Mouse (Mus musculus) embryonic facial prominence, embryonic 10.5 days (tissue): ENCODE results near the gene Gucy2d. TPM values are rescaled to one million over a fixed set of nuclear protein-coding genes. Genes with fewer than 3 reads are reported as not detected.

ENCODE experiments used
- DNase-seq: peaks from one replicate; pipeline ENCODE4 v3.0.0-alpha.2; 2017; ENCODE audit warnings: low spot score
- H3K27ac ChIP-seq: fragments of 300-500 bp; sonication (generic); replicated peaks from 2 replicates; pipeline ENCODE4 v1.5.1; 2016; ENCODE audit warnings: mild to moderate bottlenecking
- H3K27me3 ChIP-seq: fragments of 300-500 bp; sonication (generic); replicated peaks from 2 replicates; pipeline ENCODE4 v1.6.1; 2016; ENCODE audit warnings: low read depth, mild to moderate bottlenecking; ENCODE audit not compliant: poor library complexity, severe bottlenecking
- H3K36me3 ChIP-seq: fragments of 300-500 bp; sonication (generic); replicated peaks from 2 replicates; pipeline ENCODE4 v1.6.1; 2016; ENCODE audit warnings: mild to moderate bottlenecking, moderate library complexity
- H3K4me1 ChIP-seq: fragments of 300-500 bp; sonication (generic); 2 replicates; pipeline ENCODE4 v1.6.1; 2016
- H3K4me3 ChIP-seq: fragments of 300-500 bp; sonication (generic); 2 replicates; pipeline ENCODE4 v1.5.1; 2016; ENCODE audit warnings: mild to moderate bottlenecking, moderate library complexity
- H3K9me3 ChIP-seq: fragments of 300-500 bp; sonication (generic); 2 replicates; pipeline ENCODE4 v1.6.1; 2016; ENCODE audit warnings: mild to moderate bottlenecking
- WGBS: fragments of 180-500 bp; shearing (Covaris S2); methylation state at CpG from one replicate; pipeline ENCODE4 v1.1.7; 2016; 5-methylcytosine and 5-hydroxymethylcytosine counted together
- polyA plus RNA-seq: library from polyadenylated mRNA; unstranded; fragments of >200 nt; fragmentation: Nextera tagmentation; extraction: Ambion mirVana; gene quantifications from 2 replicates; pipeline ENCODE4 v1.2.1, GENCODE M21; 2016

Gucy2d gene
- polyA plus RNA-seq, 1 experiment from 2014 or later: not detected

DNA sequence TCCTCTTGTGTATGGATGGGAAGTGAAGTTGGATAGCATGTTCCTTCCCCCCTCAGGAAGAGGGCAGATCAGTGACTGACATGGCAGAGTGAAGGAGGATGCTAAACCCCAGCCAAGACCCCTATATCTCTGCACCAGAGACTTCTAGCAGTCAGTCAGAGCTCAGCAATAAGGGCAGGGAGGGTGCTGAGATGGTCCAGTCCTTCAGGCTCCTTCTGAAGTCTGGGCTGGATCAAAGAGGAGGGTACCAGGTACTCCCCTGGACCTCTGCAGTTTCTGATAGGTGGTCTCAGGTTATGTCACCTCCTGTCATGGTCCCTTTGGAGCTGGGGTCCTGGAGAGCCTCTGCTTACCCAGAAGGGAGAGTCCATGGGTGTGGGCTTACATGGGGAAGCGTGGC lies 55.4 kb downstream of the Gucy2d start:
- DNase-seq: no peak
- Histone ChIP-seq H3K27me3 (peaks cover 29% of the 10 kb centered on the region), H3K4me1 (peaks cover 60% of the 10 kb centered on the region), H3K36me3 (no peaks in the 10 kb centered on the region), H3K27ac (no peak overlapping the region), H3K4me3 (no peak overlapping the region), H3K9me3 (no peaks in the 10 kb centered on the region)
- 79% methylated on average over 1 of the region's 1 CpGs for WGBS

DNA sequence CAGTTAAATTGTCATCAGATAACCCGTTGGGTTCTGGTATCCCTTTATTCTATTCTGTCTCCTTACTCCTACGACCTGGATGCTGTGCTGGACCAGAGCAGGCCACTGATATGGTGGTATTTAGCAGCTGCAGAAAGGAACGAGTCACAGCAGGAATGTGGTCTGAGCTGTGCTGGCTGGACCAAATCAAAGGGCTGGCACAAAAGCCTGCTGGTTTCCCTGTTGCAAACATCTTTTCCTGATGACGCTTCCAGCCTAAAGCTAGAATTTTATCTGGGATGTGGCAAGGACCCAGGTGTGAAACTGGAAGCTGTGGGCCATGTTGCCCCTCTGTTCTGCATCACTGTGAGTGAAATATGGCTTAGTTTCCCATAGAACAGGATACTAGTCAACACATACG lies 57.2 kb downstream of the Gucy2d start:
- Histone ChIP-seq H3K36me3 (no peaks in the 10 kb centered on the region), H3K9me3 (no peaks in the 10 kb centered on the region), H3K27me3 (peaks cover 15% of the 10 kb centered on the region; the same call in 1 of the 2 replicates), H3K27ac (no peak overlapping the region), H3K4me3 (no peak overlapping the region), H3K4me1 (peaks cover 69% of the 10 kb centered on the region)
- 67% methylated on average over 5 of the region's 5 CpGs for WGBS
- no peak for DNase-seq

DNA sequence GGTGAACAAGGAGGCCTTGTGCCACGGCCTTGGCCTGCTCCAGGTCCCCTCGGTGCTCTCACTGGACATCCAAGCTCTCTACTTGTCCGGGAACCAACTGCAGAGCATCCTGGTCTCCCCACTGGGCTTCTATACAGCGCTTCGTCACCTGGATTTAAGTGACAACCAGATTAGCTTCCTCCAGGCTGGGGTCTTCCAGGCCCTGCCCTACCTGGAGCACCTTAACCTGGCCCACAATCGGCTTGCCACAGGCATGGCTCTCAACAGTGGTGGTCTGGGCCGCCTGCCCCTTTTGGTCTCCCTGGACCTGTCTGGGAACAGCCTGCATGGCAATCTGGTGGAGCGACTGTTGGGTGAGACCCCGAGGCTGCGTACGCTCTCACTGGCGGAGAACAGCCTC lies 57.9 kb downstream of the Gucy2d start:
- DNase-seq: no peak
- H3K4me3 ChIP-seq: no peak overlapping the region
- 87% methylated on average over 12 of the region's 12 CpGs for WGBS
- H3K9me3 ChIP-seq: no peaks in the 10 kb centered on the region
- H3K27ac ChIP-seq: peak overlapping the region; percentile 21; the same call in 1 of the 2 replicates
- H3K36me3 ChIP-seq: no peaks in the 10 kb centered on the region
- peaks cover 73% of the 10 kb centered on the region for H3K4me1 ChIP-seq
- 0 out of 2 replicates have a peak, but pooled peaks cover 15% of the 10 kb centered on the region for H3K27me3 ChIP-seq

DNA sequence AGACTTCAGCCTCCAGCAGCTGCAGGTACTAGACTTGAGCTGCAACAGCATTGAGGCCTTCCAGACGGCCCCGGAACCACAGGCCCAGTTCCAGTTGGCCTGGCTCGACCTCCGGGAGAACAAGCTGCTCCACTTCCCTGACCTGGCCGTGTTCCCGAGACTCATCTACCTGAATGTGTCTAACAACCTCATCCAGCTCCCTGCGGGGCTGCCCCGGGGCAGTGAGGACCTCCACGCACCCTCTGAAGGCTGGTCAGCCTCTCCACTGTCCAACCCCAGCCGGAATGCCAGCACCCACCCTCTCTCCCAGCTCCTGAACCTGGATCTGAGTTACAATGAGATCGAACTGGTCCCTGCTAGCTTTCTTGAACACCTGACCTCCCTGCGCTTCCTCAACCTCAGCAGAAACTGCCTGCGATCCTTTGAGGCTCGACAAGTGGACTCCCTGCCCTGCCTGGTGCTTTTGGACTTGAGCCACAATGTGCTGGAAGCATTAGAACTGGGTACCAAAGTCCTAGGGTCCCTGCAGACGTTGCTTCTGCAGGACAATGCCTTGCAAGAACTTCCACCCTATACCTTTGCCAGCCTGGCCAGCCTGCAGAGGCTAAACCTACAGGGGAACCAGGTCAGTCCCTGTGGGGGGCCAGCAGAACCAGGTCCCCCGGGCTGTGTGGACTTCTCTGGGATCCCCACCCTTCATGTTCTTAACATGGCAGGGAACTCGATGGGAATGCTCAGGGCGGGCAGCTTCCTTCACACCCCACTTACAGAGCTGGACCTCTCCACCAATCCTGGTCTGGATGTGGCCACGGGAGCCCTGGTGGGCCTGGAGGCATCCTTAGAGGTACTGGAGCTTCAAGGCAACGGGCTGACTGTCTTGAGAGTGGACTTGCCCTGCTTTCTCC lies 58.7 kb downstream of the Gucy2d start:
- peaks cover 72% of the 10 kb centered on the region for H3K4me1 ChIP-seq
- 85% methylated on average over 20 of the region's 20 CpGs for WGBS
- peak overlapping the region; percentile 19; the same call in 1 of the 2 replicates for H3K27ac ChIP-seq
- no peaks in the 10 kb centered on the region for H3K36me3 ChIP-seq
- H3K9me3 ChIP-seq: no peaks in the 10 kb centered on the region
- 0 out of 2 replicates have a peak, but pooled peaks cover 15% of the 10 kb centered on the region for H3K27me3 ChIP-seq
- DNase-seq: no peak
- H3K4me3 ChIP-seq: no peak overlapping the region

DNA sequence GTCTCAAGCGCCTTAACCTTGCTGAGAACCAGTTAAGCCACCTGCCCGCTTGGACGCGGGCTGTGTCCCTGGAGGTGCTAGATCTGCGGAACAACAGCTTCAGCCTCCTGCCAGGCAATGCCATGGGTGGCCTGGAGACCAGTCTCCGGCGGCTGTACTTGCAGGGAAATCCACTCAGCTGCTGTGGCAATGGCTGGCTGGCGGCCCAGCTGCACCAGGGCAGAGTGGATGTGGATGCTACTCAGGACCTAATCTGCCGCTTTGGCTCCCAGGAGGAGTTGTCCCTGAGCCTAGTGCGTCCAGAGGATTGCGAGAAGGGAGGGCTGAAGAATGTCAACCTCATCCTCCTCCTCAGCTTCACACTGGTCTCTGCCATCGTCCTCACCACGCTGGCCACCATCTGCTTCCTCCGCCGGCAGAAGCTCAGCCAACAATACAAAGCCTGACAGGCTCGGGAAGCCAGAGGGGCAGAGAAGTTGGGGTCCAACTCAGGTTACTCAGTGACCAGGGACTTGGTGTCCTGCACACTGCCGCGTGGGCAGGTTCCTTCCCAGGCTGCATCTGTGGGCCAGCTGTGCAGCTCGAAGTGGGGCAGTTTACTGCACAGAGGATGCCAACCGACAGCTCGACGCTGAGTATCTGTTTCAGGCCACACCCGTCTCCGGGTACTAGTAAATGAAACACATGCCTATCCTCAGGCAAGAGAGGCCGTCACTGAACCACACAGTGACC lies 59.5 kb downstream of the Gucy2d start:
- H3K36me3 ChIP-seq: no peaks in the 10 kb centered on the region
- H3K27me3 ChIP-seq: 0 out of 2 replicates have a peak, but pooled peaks cover 15% of the 10 kb centered on the region
- H3K9me3 ChIP-seq: no peaks in the 10 kb centered on the region
- DNase-seq: no peak
- H3K27ac ChIP-seq: peak overlapping the region; percentile 45
- H3K4me3 ChIP-seq: no peak overlapping the region
- 75% methylated on average over 25 of the region's 25 CpGs for WGBS
- peaks cover 72% of the 10 kb centered on the region for H3K4me1 ChIP-seq

DNA sequence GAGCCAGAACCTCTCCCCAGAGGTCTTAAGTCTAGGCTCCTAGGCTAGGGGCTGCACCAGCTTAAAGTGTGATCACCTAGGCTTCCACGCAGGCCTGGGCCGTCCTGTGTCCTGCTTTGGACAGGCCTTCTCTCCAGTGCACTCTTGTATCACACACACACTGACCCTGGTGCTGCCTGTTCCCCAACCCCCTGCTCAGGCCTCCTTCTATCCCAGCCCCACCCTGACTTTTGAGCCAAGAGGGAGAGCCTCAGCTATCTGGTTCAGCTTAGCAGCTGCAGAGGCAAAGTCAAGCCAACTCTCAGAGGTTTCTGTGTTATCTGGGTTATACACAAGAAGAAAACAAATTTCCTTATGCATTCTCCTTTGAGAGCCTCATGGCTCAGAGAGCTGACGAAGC lies 60.3 kb downstream of the Gucy2d start:
- no peak for DNase-seq
- peaks cover 74% of the 10 kb centered on the region for H3K4me1 ChIP-seq

DNA sequence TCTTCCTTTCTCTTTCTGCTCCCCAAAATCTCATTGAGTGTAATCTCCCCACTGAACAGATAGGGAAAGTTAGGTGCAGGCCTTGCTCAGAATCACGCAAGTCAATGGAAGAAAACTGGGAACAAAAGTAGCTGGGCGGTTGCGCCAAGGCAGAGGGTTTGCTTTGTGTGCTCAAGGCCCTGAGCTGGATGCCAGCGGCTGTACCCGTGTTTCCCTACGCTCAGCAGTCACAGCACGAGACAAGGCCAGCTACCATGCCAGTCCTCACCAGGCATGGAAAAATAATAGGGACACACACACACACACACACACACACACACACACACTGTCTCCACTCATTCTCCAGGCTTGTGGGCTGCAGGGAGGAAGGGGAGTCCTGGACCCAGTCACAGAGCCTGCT lies 60.9 kb downstream of the Gucy2d start:
- H3K9me3 ChIP-seq: no peaks in the 10 kb centered on the region
- peaks cover 74% of the 10 kb centered on the region for H3K4me1 ChIP-seq
- WGBS: 95% methylated on average over 7 of the region's 7 CpGs
- H3K36me3 ChIP-seq: no peaks in the 10 kb centered on the region
- peak overlapping the region; percentile 31; the same call in 1 of the 2 replicates for H3K27ac ChIP-seq
- DNase-seq: no peak
- 0 out of 2 replicates have a peak, but pooled peaks cover 15% of the 10 kb centered on the region for H3K27me3 ChIP-seq
- no peak overlapping the region for H3K4me3 ChIP-seq

More for the DNA sequence above, 60.3 kb downstream of the Gucy2d start:
- WGBS: 93% methylated on average over 3 of the region's 3 CpGs
- Histone ChIP-seq H3K9me3 (no peaks in the 10 kb centered on the region), H3K27ac (0 out of 2 replicates have a peak overlapping the region, but pooled peaks have one; percentile 37), H3K27me3 (0 out of 2 replicates have a peak, but pooled peaks cover 15% of the 10 kb centered on the region), H3K4me3 (no peak overlapping the region), H3K36me3 (no peaks in the 10 kb centered on the region)

DNA sequence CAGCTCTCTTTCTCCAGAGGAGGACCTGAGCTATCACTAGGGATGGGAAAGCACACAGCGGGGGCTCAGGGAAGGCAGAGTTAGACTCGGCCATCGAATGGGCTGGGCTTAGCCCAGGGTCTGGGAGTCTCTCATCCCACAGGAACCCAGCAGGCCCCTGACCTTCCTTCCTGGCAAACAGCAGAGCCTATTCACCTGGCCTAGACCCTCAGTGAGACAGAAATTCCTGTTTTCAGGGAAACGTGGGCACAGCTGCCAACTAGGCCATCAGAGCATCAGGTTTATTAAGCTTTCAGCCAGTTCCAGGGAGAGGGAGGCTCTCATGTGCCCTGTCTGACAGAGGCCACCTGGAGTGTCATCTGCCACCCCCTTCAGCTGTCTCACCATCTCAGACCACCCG lies 62.7 kb downstream of the Gucy2d start:
- Histone ChIP-seq H3K9me3 (no peaks in the 10 kb centered on the region), H3K27ac (peak overlapping the region; percentile 48), H3K36me3 (no peaks in the 10 kb centered on the region), H3K4me3 (no peak overlapping the region), H3K27me3 (0 out of 2 replicates have a peak, but pooled peaks cover 12% of the 10 kb centered on the region), H3K4me1 (peaks cover 64% of the 10 kb centered on the region)
- no peak for DNase-seq
- WGBS: 29% methylated on average over 5 of the region's 5 CpGs

DNA sequence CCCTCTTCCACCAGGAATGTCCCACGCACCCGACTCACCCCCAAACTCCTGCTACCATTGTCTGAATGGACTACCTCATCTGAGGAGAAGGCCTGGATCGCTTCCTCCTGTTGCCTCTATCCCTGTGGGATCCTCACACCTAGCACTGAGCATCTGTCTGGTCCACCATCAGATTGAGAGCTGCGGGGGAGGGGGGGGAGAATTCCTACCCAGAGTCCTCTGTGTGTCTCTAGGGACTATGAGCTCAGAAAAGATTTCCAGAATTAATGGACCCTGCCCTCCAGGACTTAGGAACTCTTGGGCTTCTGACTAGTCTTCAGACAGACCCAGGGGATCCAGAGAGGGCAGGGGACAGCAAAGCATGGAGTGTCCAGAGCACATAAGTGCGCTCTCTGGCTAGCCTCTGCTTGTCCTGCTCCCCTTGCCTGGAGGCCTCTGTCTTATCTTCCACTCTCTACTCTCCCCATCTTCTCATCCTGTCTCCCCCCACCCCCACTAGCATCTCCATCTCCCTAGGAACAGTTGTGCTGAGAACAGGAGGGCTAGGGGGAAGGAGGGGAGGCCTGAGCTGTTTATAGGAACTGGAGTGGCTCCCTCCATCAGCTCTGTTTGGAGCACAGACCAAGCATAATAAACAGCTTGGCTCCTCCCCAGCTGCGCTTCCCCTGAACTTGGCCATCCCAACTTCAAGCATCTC lies 63.9 kb downstream of the Gucy2d start:
- H3K27me3 ChIP-seq: 0 out of 2 replicates have a peak, but pooled peaks cover 1% of the 10 kb centered on the region
- 77% methylated on average over 6 of the region's 6 CpGs for WGBS
- H3K4me1 ChIP-seq: peaks cover 62% of the 10 kb centered on the region

DNA sequence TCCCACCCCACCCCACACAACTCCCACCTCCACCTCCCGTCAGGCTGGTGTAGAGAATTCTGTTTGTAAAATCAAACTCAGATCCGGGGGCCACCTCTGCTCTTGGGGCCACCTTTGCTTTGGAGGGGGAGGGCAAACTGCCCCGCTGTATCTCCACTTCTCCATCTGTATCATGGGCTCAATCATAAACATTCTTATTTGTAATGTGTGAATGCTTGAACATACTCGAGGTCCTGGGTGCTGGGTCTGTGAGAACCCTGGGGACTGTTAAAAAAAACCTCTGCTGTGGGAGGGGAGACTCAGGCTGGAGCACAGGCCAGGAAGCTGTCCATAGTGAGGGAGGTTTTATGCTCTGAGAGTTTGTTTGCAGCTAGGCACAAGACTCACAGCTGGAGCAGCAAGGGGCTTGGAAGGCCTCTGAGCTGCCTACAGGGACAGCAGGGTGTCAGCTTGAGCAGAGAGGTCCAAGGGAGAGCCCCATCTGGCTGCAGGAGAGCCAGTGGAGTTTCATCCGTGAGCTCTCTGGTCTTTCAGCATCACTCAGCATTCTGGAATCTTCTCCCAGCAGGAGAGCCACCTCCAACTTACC lies 64.6 kb downstream of the Gucy2d start:
- no peaks in the 10 kb centered on the region for H3K27me3 ChIP-seq
- H3K4me3 ChIP-seq: no peak overlapping the region
- H3K36me3 ChIP-seq: no peaks in the 10 kb centered on the region
- H3K4me1 ChIP-seq: peaks cover 55% of the 10 kb centered on the region
- WGBS: 35% methylated on average over 5 of the region's 5 CpGs
- no peaks in the 10 kb centered on the region for H3K9me3 ChIP-seq
- no peak for DNase-seq
- peak overlapping the region; percentile 68 for H3K27ac ChIP-seq

More for the DNA sequence above, 63.9 kb downstream of the Gucy2d start:
- peak overlapping the region; percentile 68 for H3K27ac ChIP-seq
- H3K36me3 ChIP-seq: no peaks in the 10 kb centered on the region
- no peak for DNase-seq
- no peak overlapping the region for H3K4me3 ChIP-seq
- no peaks in the 10 kb centered on the region for H3K9me3 ChIP-seq

DNA sequence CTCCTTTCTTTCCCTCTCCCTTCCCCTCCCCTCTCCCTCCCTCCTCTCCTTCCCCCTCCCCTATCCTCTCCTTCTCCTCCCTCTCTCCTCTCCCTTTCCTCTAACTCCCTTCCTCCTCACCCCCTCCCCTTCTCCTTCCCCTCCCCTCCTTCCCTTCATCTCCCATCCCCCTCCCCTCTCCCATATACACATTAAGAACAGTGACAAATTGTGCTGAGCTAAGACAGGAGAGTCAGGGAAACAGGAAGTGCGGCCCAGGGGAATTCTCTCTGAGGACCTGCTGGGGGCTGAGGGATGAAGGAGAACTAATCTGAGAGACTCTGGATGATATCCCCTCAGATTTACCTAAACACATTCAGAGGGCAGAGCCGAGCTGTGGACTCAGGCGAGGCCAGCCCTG lies 65.4 kb downstream of the Gucy2d start:
- no peak overlapping the region for H3K4me3 ChIP-seq
- H3K27ac ChIP-seq: peak overlapping the region; percentile 68
- DNase-seq: no peak
- no peaks in the 10 kb centered on the region for H3K27me3 ChIP-seq
- H3K4me1 ChIP-seq: peaks cover 47% of the 10 kb centered on the region
- H3K9me3 ChIP-seq: no peaks in the 10 kb centered on the region
- 18% methylated on average over 3 of the region's 3 CpGs for WGBS
- H3K36me3 ChIP-seq: no peaks in the 10 kb centered on the region
